Mouse (Mus musculus) midbrain, embryonic 15.5 days (tissue): ENCODE data around the gene Plekha7. TPM values are rescaled to one million over a fixed set of nuclear protein-coding genes. Genes with fewer than 3 reads are reported as not detected.

Experiments
- ATAC-seq: fragments of 200-750 bp; cut with Nextera tagmentation; replicated peaks from 2 replicates; pipeline ENCODE4 v1.8.0; 2017; ENCODE audit warnings: moderate TSS enrichment
- H3K27ac ChIP-seq: fragments of 300-500 bp; sonication (generic); 2 replicates; pipeline ENCODE4 v1.5.1; 2015; ENCODE audit warnings: mild to moderate bottlenecking, inconsistent platforms
- H3K27me3 ChIP-seq: fragments of 300-500 bp; sonication (generic); replicated peaks from 2 replicates; pipeline ENCODE4 v1.6.1; 2015; ENCODE audit warnings: inconsistent platforms
- H3K36me3 ChIP-seq: fragments of 300-500 bp; sonication (generic); replicated peaks from 2 replicates; pipeline ENCODE4 v1.6.1; 2015; ENCODE audit warnings: inconsistent platforms
- H3K4me1 ChIP-seq: fragments of 300-500 bp; sonication (generic); 2 replicates; pipeline ENCODE4 v1.6.1; 2015; ENCODE audit warnings: inconsistent platforms
- H3K4me2 ChIP-seq: fragments of 300-500 bp; sonication (generic); 2 replicates; pipeline ENCODE4 v1.6.1; 2015; ENCODE audit warnings: inconsistent platforms, mild to moderate bottlenecking, moderate library complexity
- H3K4me3 ChIP-seq: fragments of 300-500 bp; sonication (generic); 2 replicates; pipeline ENCODE4 v1.5.1; 2015; ENCODE audit warnings: mild to moderate bottlenecking, inconsistent platforms
- H3K9ac ChIP-seq: fragments of 300-500 bp; sonication (generic); 2 replicates; pipeline ENCODE4 v1.6.1; 2015; ENCODE audit warnings: mild to moderate bottlenecking, inconsistent platforms
- H3K9me3 ChIP-seq: fragments of 300-500 bp; sonication (generic); 2 replicates; pipeline ENCODE4 v1.6.1; 2016; ENCODE audit warnings: inconsistent platforms
- WGBS: fragments of 180-500 bp; shearing (Covaris S2); methylation state at CpG from one replicate; pipeline ENCODE4 v1.1.7; 2015; ENCODE audit warnings: mixed read lengths; 5-methylcytosine and 5-hydroxymethylcytosine counted together
- polyA plus RNA-seq: library from polyadenylated mRNA; unstranded; fragments of >200 nt; fragmentation: Nextera tagmentation; extraction: Ambion mirVana; gene quantifications from 2 replicates; pipeline ENCODE4 v1.2.1, GENCODE M21; 2015

The Plekha7 gene
- polyA plus RNA-seq, 1 experiment from 2014 or later: 11.1 TPM

- 62% methylated on average over 7 of the region's 7 CpGs for WGBS
- Histone ChIP-seq H3K27me3 (no peaks in the 10 kb centered on the region), H3K27ac (no peak overlapping the region), H3K4me3 (no peak overlapping the region), H3K9me3 (no peaks in the 10 kb centered on the region), H3K4me1 (peaks cover 15% of the 10 kb centered on the region), H3K4me2 (no peak overlapping the region), H3K9ac (no peak overlapping the region), H3K36me3 (no peaks in the 10 kb centered on the region)
- ATAC-seq: no peak
Measured at GRCm38 (mm10) chr7:116244302-116245165, 63.6 kb downstream of the Plekha7 start.

- H3K9ac ChIP-seq: no peak overlapping the region
- ATAC-seq: no peak
- no peak overlapping the region for H3K4me2 ChIP-seq
- H3K9me3 ChIP-seq: no peaks in the 10 kb centered on the region
- H3K36me3 ChIP-seq: no peaks in the 10 kb centered on the region
- H3K4me1 ChIP-seq: peaks cover 17% of the 10 kb centered on the region
- WGBS: 88% methylated on average over 3 of the region's 3 CpGs
- H3K4me3 ChIP-seq: no peak overlapping the region
- H3K27ac ChIP-seq: no peak overlapping the region
- no peaks in the 10 kb centered on the region for H3K27me3 ChIP-seq
Measured at GRCm38 (mm10) chr7:116242810-116243209, 65.4 kb downstream of the Plekha7 start.

GRCm38 (mm10) chr7:116241601-116242000, 66.6 kb downstream of the Plekha7 start:
- H3K27me3 ChIP-seq: no peaks in the 10 kb centered on the region
- no peaks in the 10 kb centered on the region for H3K36me3 ChIP-seq
- peaks cover 22% of the 10 kb centered on the region for H3K4me1 ChIP-seq
- no peak for ATAC-seq
- H3K4me2 ChIP-seq: no peak overlapping the region
- H3K9ac ChIP-seq: no peak overlapping the region
- 53% methylated on average over 7 of the region's 7 CpGs for WGBS
- H3K9me3 ChIP-seq: no peaks in the 10 kb centered on the region
- H3K27ac ChIP-seq: no peak overlapping the region
- no peak overlapping the region for H3K4me3 ChIP-seq

- no peak overlapping the region for H3K27ac ChIP-seq
- H3K9me3 ChIP-seq: no peaks in the 10 kb centered on the region
- no peak overlapping the region for H3K9ac ChIP-seq
- no peak overlapping the region for H3K4me2 ChIP-seq
- H3K36me3 ChIP-seq: no peaks in the 10 kb centered on the region
- H3K4me1 ChIP-seq: peaks cover 20% of the 10 kb centered on the region
- WGBS: 80% methylated on average over 12 of the region's 12 CpGs
- H3K4me3 ChIP-seq: no peak overlapping the region
- no peaks in the 10 kb centered on the region for H3K27me3 ChIP-seq
- no peak for ATAC-seq
Measured at GRCm38 (mm10) chr7:116240791-116241474, 67.2 kb downstream of the Plekha7 start.

- Histone ChIP-seq H3K4me2 (no peak overlapping the region), H3K27ac (no peak overlapping the region), H3K36me3 (no peaks in the 10 kb centered on the region), H3K4me1 (peaks cover 19% of the 10 kb centered on the region), H3K27me3 (no peaks in the 10 kb centered on the region), H3K9me3 (no peaks in the 10 kb centered on the region), H3K4me3 (no peak overlapping the region), H3K9ac (no peak overlapping the region)
- WGBS: 81% methylated on average over 4 of the region's 4 CpGs
- ATAC-seq: no peak
Measured at GRCm38 (mm10) chr7:116240353-116240752, 67.8 kb downstream of the Plekha7 start.

GRCm38 (mm10) chr7:116238320-116238719, 69.9 kb downstream of the Plekha7 start:
- Histone ChIP-seq H3K36me3 (no peaks in the 10 kb centered on the region), H3K4me2 (peak overlapping the region; percentile 91)
- WGBS: 69% methylated on average over 4 of the region's 4 CpGs

GRCm38 (mm10) chr7:116237157-116237981, 70.8 kb downstream of the Plekha7 start:
- WGBS: 2% methylated on average over 69 of the region's 69 CpGs
- Histone ChIP-seq H3K36me3 (no peaks in the 10 kb centered on the region), H3K9ac (peak overlapping the region; percentile 46), H3K27ac (peak overlapping the region; percentile 45), H3K9me3 (no peaks in the 10 kb centered on the region), H3K4me2 (peak overlapping the region; percentile 91), H3K27me3 (no peaks in the 10 kb centered on the region), H3K4me3 (peak overlapping the region; percentile 50), H3K4me1 (peaks cover 19% of the 10 kb centered on the region)
- peak; percentile 68 for ATAC-seq

More at GRCm38 (mm10) chr7:116238320-116238719, 69.9 kb downstream of the Plekha7 start:
- no peak overlapping the region for H3K27ac ChIP-seq
- peaks cover 19% of the 10 kb centered on the region for H3K4me1 ChIP-seq
- ATAC-seq: no peak
- no peak overlapping the region for H3K9ac ChIP-seq
- no peak overlapping the region for H3K4me3 ChIP-seq
- H3K9me3 ChIP-seq: no peaks in the 10 kb centered on the region
- no peaks in the 10 kb centered on the region for H3K27me3 ChIP-seq

GRCm38 (mm10) chr7:116236608-116237007, 71.6 kb downstream of the Plekha7 start:
- H3K9ac ChIP-seq: no peak overlapping the region
- peak overlapping the region; percentile 45; the same call in 1 of the 2 replicates for H3K27ac ChIP-seq

GRCm38 (mm10) chr7:116234287-116234806, 73.8 kb downstream of the Plekha7 start:
- no peak for ATAC-seq
- Histone ChIP-seq H3K9me3 (no peaks in the 10 kb centered on the region), H3K4me1 (peaks cover 19% of the 10 kb centered on the region), H3K36me3 (no peaks in the 10 kb centered on the region), H3K27ac (no peak overlapping the region), H3K27me3 (no peaks in the 10 kb centered on the region), H3K4me2 (no peak overlapping the region), H3K9ac (no peak overlapping the region), H3K4me3 (no peak overlapping the region)
- WGBS: 51% methylated on average over 7 of the region's 7 CpGs

More at GRCm38 (mm10) chr7:116236608-116237007, 71.6 kb downstream of the Plekha7 start:
- Histone ChIP-seq H3K9me3 (no peaks in the 10 kb centered on the region), H3K4me3 (peak overlapping the region; percentile 50), H3K36me3 (no peaks in the 10 kb centered on the region), H3K4me2 (peak overlapping the region; percentile 91), H3K27me3 (no peaks in the 10 kb centered on the region), H3K4me1 (peaks cover 19% of the 10 kb centered on the region)
- 45% methylated on average over 8 of the region's 8 CpGs for WGBS
- ATAC-seq: peak; percentile 46

- H3K36me3 ChIP-seq: no peaks in the 10 kb centered on the region
- H3K9me3 ChIP-seq: no peaks in the 10 kb centered on the region
- no peak for ATAC-seq
- no peaks in the 10 kb centered on the region; the same call in 1 of the 2 replicates for H3K4me1 ChIP-seq
- H3K4me2 ChIP-seq: no peak overlapping the region
- H3K4me3 ChIP-seq: no peak overlapping the region
- H3K27ac ChIP-seq: no peak overlapping the region
- H3K9ac ChIP-seq: no peak overlapping the region
- no peaks in the 10 kb centered on the region for H3K27me3 ChIP-seq
- 68% methylated on average over 11 of the region's 11 CpGs for WGBS
Measured at GRCm38 (mm10) chr7:116230811-116231609, 77.2 kb downstream of the Plekha7 start.

GRCm38 (mm10) chr7:116226877-116227282, 81.3 kb downstream of the Plekha7 start:
- no peak overlapping the region for H3K4me2 ChIP-seq
- H3K9ac ChIP-seq: no peak overlapping the region
- no peaks in the 10 kb centered on the region for H3K36me3 ChIP-seq
- WGBS: 78% methylated on average over 7 of the region's 7 CpGs
- H3K27ac ChIP-seq: no peak overlapping the region
- H3K9me3 ChIP-seq: no peaks in the 10 kb centered on the region
- no peaks in the 10 kb centered on the region for H3K27me3 ChIP-seq
- no peak for ATAC-seq
- H3K4me1 ChIP-seq: peaks cover 14% of the 10 kb centered on the region
- H3K4me3 ChIP-seq: no peak overlapping the region
